Mouse (Mus musculus): ENCODE measurements around the gene Prokr2.
A peak's percentile ranks its signal among the peaks of the same experiment; 100 is the strongest.

The Prokr2 gene

GRCm38 (mm10) chr2:132385194-132385838 lies at the start of gene Prokr2:
Gene Prokr2 (minus strand): TSS chr2:132385447.
- DNase-seq (ENCODE audit: low read depth, low spot score), result peak; percentile 2

GRCm38 (mm10) chr2:132427160-132427941 lies 42.1 kb upstream of the Prokr2 start:
- no peak for DNase-seq (ENCODE audit: low read depth, low spot score)

GRCm38 (mm10) chr2:132425576-132425975 lies 40.3 kb upstream of the Prokr2 start:
- DNase-seq (ENCODE audit: low read depth, low spot score), result no peak

- DNase-seq (ENCODE audit: low read depth, low spot score), result no peak
Measured at GRCm38 (mm10) chr2:132423411-132424047, 38.3 kb upstream of the Prokr2 start.

GRCm38 (mm10) chr2:132422846-132423245 lies 37.6 kb upstream of the Prokr2 start:
- DNase-seq (ENCODE audit: low read depth, low spot score), result no peak

GRCm38 (mm10) chr2:132418414-132418813 lies 33.2 kb upstream of the Prokr2 start:
- DNase-seq (ENCODE audit: low read depth, low spot score), result no peak

GRCm38 (mm10) chr2:132410126-132410525 lies 24.9 kb upstream of the Prokr2 start:
- no peak for DNase-seq (ENCODE audit: low read depth, low spot score)

- DNase-seq (ENCODE audit: low read depth, low spot score), result no peak
Measured at GRCm38 (mm10) chr2:132398136-132398535, 12.9 kb upstream of the Prokr2 start.

GRCm38 (mm10) chr2:132395753-132396152 lies 10.5 kb upstream of the Prokr2 start:
- DNase-seq (ENCODE audit: low read depth, low spot score), result no peak

- no peak for DNase-seq (ENCODE audit: low read depth, low spot score)
Measured at GRCm38 (mm10) chr2:132390607-132391160, 5.4 kb upstream of the Prokr2 start.

GRCm38 (mm10) chr2:132389562-132389961 lies 4.3 kb upstream of the Prokr2 start:
- peak; percentile 42 for DNase-seq (ENCODE audit: low read depth, low spot score)

GRCm38 (mm10) chr2:132384511-132385193 lies 595 bp downstream of the Prokr2 start:
- peak; percentile 3 for DNase-seq (ENCODE audit: low read depth, low spot score)

- no peak for DNase-seq (ENCODE audit: low read depth, low spot score)
Measured at GRCm38 (mm10) chr2:132382308-132382707, 2.9 kb downstream of the Prokr2 start.

- DNase-seq (ENCODE audit: low read depth, low spot score), result peak; percentile 25
Measured at GRCm38 (mm10) chr2:132379690-132380089, 5.6 kb downstream of the Prokr2 start.

- no peak for DNase-seq (ENCODE audit: low read depth, low spot score)
Measured at GRCm38 (mm10) chr2:132378602-132379150, 6.6 kb downstream of the Prokr2 start.

GRCm38 (mm10) chr2:132377436-132377835 lies 7.8 kb downstream of the Prokr2 start:
- no peak for DNase-seq (ENCODE audit: low read depth, low spot score)

- DNase-seq (ENCODE audit: low read depth, low spot score), result no peak
Measured at GRCm38 (mm10) chr2:132375721-132376120, 9.5 kb downstream of the Prokr2 start.

GRCm38 (mm10) chr2:132375135-132375534 lies 10.1 kb downstream of the Prokr2 start:
- no peak for DNase-seq (ENCODE audit: low read depth, low spot score)

- DNase-seq (ENCODE audit: low read depth, low spot score), result no peak
Measured at GRCm38 (mm10) chr2:132373748-132374147, 11.5 kb downstream of the Prokr2 start.

GRCm38 (mm10) chr2:132368433-132368832 lies 16.8 kb downstream of the Prokr2 start:
- DNase-seq (ENCODE audit: low read depth, low spot score), result no peak

- DNase-seq (ENCODE audit: low read depth, low spot score), result no peak
Measured at GRCm38 (mm10) chr2:132343846-132344245, 41.4 kb downstream of the Prokr2 start.

All from CD4-positive, CD25-positive, alpha-beta regulatory T cell, adult 2 months (primary cell).